Mouse (Mus musculus): Measurements from ENCODE around the gene Egfl7. TPM values are rescaled to one million over a fixed set of nuclear protein-coding genes. Genes with fewer than 3 reads are reported as not detected.
A peak's percentile ranks its signal among the peaks of the same experiment; 100 is the strongest.

Egfl7 gene
- polyA plus RNA-seq, 1 experiment from 2014 or later, result 50.2 TPM

DNA sequence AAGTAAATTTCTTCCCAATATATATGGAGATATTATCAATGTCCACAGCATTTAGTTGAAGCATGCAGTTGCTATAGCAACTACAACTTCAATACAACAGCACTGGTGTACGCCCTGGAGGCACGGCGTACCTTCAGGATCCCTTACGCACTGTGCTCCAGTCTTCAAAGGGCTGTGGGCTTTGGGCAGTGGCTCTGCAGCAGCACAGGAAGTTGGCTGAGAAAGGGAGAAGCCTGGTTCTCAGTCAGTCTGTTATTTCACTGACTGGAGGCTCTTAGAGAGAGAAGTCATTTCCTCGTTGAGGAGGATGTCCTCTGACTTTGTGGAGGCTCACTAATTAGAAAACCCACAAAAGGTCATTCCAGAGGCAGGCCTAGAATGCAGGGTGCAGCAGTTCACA lies 43.2 kb downstream of the Egfl7 start:
- no peak overlapping the region for H3K27ac ChIP-seq
- 69% methylated on average over 5 of the region's 5 CpGs for WGBS
- no peaks in the 10 kb centered on the region for H3K4me1 ChIP-seq
- H3K9me3 ChIP-seq (replicated peaks), result no peaks in the 10 kb centered on the region
- H3K4me2 ChIP-seq, result no peak overlapping the region
- no peak for ATAC-seq
- H3K4me3 ChIP-seq, result no peak overlapping the region
- no peaks in the 10 kb centered on the region for H3K27me3 ChIP-seq
- H3K9ac ChIP-seq, result no peak overlapping the region
- H3K36me3 ChIP-seq (ENCODE audit: poor library complexity, severe bottlenecking), result no peaks in the 10 kb centered on the region

DNA sequence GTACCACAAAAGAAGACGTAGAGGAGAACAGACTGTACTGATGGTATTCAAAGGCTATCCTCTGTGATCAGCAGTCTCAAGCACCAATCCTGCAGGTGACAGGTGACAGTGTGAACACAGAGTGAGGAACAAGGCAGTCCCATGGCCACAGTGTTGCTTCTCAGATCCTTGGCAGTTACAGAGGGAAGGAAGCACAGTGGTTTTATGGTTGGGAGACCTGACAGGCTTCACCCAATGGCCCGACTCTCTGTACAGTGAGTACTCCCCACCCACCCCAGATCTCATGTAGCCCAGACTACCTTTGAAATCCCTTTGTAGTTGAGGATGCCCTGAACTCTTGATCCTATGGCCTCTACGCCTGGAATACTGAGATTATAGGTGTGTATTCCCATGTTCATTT lies 45.6 kb downstream of the Egfl7 start:
- Histone ChIP-seq H3K36me3 (ENCODE audit: poor library complexity, severe bottlenecking) (no peaks in the 10 kb centered on the region), H3K27ac (no peak overlapping the region), H3K4me2 (no peak overlapping the region), H3K27me3 (no peaks in the 10 kb centered on the region), H3K9ac (no peak overlapping the region), H3K9me3 (replicated peaks) (no peaks in the 10 kb centered on the region), H3K4me3 (no peak overlapping the region), H3K4me1 (peaks cover 19% of the 10 kb centered on the region)
- no peak for ATAC-seq
- 88% methylated on average over 3 of the region's 3 CpGs for WGBS

DNA sequence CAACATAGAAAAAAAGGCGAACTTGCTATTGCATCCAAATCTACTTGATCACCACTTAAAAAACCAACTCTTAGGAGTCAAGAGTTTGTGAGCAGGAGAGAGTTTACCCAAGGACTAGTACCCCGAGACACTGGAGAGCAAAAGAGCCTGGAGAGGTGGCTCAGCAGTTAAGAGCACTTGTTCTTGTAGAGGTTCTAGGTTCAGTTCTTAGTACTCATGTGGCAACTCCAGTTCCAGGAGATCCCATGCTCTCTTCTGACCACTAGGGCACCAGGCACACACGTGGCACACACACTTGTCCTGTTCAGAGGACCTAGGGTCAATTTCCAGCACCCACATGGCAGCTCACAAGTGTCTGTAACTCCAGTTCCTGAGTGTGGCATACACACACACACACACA lies 46.3 kb downstream of the Egfl7 start:
- H3K4me1 ChIP-seq, result peaks cover 26% of the 10 kb centered on the region
- WGBS, result 70% methylated on average over 3 of the region's 3 CpGs
- ATAC-seq, result no peak
- H3K4me2 ChIP-seq, result no peak overlapping the region
- no peaks in the 10 kb centered on the region for H3K9me3 ChIP-seq (replicated peaks)
- H3K4me3 ChIP-seq, result no peak overlapping the region
- no peaks in the 10 kb centered on the region for H3K36me3 ChIP-seq (ENCODE audit: poor library complexity, severe bottlenecking)
- no peak overlapping the region for H3K9ac ChIP-seq
- no peak overlapping the region for H3K27ac ChIP-seq
- no peaks in the 10 kb centered on the region for H3K27me3 ChIP-seq

DNA sequence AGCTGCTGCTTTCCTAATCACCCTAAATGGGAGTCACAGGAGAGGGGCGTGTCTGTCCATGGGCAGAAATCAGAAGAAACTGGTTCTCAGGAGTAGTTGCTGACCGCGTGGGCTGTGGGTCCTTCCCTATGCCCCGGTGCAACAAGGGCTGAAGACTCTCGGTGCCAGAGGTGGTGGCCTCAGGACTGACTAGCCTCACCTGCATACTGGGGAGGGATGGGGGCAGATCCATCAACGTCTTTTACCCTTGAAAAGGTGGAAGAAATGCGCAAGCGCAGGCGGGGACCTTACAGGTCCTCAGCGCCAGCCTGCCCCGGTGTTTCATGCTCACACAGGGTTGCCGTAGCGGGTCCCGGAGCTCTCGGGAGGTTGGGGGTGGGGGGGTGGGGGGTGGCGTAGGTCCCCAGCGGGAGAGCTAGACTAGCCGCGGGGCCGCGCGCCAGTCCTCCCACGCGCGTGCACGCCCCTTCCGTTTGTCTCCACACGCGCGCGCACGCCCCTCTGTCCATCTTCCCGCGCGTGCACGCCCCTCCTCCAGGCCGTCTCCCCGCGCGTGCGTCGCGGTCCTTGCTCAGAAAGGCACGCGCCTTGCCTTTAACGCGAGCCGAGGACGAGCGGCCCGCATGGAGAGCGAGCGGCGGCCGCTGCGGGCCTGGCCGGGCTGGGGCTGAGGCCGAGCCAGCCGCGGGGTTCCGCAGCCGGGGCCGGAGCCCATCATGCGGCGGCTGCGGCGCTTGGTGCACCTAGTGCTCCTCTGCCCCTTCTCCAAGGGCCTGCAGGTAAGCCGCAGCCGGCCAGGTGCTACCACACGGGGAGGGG lies 48.3 kb downstream of the Egfl7 start, which contains the start of gene Fam69b:
Gene Fam69b, plus strand, starts transcription at position 537 of the 819 bp plus-strand sequence.
- H3K4me1 ChIP-seq, result peaks cover 43% of the 10 kb centered on the region
- WGBS, result under 1% methylated on average over 57 of the region's 70 CpGs
- peak within 1 kb of the TSS; percentile 86 for H3K4me2 ChIP-seq
- peak within 1 kb of the TSS; percentile 99 for H3K9ac ChIP-seq
- H3K27ac ChIP-seq, result peak within 1 kb of the TSS; percentile 82
- peak; percentile 83 for ATAC-seq
- H3K36me3 ChIP-seq (ENCODE audit: poor library complexity, severe bottlenecking), result peaks cover 4% of the 10 kb centered on the region; the same call in 1 of the 2 replicates
- H3K9me3 ChIP-seq (replicated peaks), result no peaks in the 10 kb centered on the region
- H3K4me3 ChIP-seq, result peak within 1 kb of the TSS; percentile 79
- no peaks in the 10 kb centered on the region for H3K27me3 ChIP-seq

DNA sequence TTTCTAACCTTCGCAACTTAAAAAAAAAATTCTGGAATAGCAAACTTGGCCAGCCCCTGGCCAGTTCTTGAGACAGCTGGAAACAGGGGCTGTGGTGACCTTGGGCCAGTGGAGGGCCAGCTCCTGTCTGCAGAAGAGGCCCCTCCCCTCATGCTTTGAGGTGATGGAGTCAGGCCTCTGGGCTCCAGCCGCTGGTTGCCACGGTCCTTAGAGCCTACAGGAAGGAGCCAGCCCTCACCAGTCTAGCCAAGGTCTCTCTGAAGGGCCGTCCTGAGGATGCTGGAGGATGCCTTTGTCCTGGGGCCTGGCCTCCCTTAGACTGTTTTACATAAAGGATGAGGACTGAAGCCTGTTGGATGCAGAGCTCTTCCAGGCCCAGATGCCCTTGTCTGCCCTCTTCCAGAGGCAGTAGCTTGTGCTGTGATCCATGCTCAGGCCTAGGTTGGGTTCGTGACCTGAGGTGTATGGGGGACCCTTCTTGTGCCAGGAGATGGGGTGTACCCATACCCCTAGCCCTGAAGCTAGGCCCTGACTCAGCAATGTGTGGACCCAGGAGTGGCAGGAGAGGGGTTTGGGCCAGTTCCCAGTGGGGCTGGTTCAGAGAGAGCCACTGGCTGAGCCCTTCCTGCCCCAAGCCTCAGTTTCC lies 49.1 kb downstream of the Egfl7 start:
- Histone ChIP-seq H3K4me3 (peak overlapping the region; percentile 79), H3K27ac (peak overlapping the region; percentile 82), H3K36me3 (ENCODE audit: poor library complexity, severe bottlenecking) (peaks cover 4% of the 10 kb centered on the region), H3K4me1 (peaks cover 43% of the 10 kb centered on the region), H3K27me3 (no peaks in the 10 kb centered on the region), H3K4me2 (peak overlapping the region; percentile 86), H3K9ac (peak overlapping the region; percentile 99), H3K9me3 (replicated peaks) (no peaks in the 10 kb centered on the region)
- WGBS, result 10% methylated on average over 5 of the region's 5 CpGs
- ATAC-seq, result peak; percentile 50

DNA sequence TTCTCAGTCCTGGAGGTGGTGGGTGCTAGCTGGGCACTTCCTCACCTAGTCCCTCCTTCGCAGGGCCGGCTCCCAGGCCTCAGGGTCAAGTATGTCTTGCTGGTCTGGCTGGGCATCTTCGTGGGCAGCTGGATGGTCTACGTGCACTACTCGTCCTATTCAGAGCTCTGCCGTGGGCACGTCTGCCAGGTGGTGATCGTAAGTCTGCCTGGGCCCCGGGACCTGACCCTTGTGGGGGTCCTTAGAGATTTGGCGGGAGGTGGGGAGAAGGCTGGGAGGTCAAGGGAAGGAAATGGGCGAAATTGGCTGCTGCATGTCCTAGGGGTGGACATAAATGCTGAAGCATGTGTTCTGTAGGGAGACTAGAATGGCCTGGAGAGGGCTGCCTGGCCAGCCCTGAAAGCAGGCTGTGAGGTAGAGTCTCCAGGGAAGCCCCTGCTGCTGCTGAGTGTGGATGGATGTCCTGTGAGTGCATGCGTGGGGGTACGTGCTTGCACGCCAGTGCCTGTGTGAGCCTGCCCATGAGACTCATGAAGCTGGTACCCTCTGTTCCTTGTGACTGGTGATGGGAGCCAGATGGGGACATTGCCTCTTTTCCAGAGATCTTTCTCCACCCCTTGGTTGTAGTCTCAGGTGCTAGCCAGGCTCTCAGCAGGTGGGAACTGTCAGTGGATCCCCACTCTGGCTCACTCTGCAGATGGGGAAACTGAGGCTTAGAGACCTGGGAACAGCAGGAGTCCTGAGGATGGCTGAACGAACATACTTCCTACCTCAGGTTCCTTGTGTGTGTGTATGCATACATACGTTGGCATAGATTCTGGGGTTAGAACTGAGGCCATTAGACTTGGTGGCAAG lies 53.0 kb downstream of the Egfl7 start:
- 0 out of 2 replicates have a peak overlapping the region, but pooled peaks have one; percentile 6 for H3K9ac ChIP-seq
- 92% methylated on average over 15 of the region's 16 CpGs for WGBS
- H3K4me1 ChIP-seq, result peaks cover 47% of the 10 kb centered on the region

DNA sequence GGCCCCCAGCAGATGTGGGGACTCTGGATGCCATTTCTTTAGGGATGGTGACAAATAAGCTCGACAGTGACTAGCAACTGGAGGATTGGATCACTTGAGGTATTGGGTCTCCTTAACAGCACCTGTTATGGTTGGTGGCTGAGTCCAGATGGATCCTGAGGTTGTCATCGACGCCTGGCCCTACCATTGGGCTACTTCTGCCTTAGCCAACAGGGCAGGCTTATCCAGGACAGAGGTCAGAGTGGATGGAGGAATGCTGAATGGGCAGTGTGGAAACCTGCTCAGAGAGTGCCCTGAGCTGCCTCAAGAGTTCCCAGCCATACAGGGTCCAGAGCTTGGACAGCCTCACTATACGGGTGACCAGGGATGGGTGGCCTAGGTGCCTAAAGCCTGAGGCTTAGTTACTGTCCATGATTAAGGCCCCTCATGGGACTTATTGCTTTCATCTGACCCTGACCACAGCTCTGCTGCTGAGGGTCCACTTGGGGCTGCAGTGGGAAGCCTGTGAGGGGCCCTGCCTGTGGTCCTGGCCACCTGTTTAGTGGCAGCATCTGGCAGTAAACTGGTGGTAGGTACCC lies 54.2 kb downstream of the Egfl7 start:
- Histone ChIP-seq H3K9me3 (replicated peaks) (no peaks in the 10 kb centered on the region), H3K27me3 (no peaks in the 10 kb centered on the region), H3K36me3 (ENCODE audit: poor library complexity, severe bottlenecking) (peaks cover 52% of the 10 kb centered on the region), H3K4me2 (no peak overlapping the region), H3K4me3 (no peak overlapping the region), H3K4me1 (peaks cover 54% of the 10 kb centered on the region), H3K27ac (no peak overlapping the region), H3K9ac (no peak overlapping the region; the same call in 1 of the 2 replicates)
- no peak for ATAC-seq
- WGBS, result 74% methylated on average over 4 of the region's 4 CpGs

More for the DNA sequence above, 53.0 kb downstream of the Egfl7 start:
- ATAC-seq, result no peak
- no peaks in the 10 kb centered on the region for H3K27me3 ChIP-seq
- H3K9me3 ChIP-seq (replicated peaks), result no peaks in the 10 kb centered on the region
- no peak overlapping the region for H3K4me2 ChIP-seq
- H3K4me3 ChIP-seq, result no peak overlapping the region
- no peak overlapping the region for H3K27ac ChIP-seq
- H3K36me3 ChIP-seq (ENCODE audit: poor library complexity, severe bottlenecking), result peaks cover 42% of the 10 kb centered on the region

DNA sequence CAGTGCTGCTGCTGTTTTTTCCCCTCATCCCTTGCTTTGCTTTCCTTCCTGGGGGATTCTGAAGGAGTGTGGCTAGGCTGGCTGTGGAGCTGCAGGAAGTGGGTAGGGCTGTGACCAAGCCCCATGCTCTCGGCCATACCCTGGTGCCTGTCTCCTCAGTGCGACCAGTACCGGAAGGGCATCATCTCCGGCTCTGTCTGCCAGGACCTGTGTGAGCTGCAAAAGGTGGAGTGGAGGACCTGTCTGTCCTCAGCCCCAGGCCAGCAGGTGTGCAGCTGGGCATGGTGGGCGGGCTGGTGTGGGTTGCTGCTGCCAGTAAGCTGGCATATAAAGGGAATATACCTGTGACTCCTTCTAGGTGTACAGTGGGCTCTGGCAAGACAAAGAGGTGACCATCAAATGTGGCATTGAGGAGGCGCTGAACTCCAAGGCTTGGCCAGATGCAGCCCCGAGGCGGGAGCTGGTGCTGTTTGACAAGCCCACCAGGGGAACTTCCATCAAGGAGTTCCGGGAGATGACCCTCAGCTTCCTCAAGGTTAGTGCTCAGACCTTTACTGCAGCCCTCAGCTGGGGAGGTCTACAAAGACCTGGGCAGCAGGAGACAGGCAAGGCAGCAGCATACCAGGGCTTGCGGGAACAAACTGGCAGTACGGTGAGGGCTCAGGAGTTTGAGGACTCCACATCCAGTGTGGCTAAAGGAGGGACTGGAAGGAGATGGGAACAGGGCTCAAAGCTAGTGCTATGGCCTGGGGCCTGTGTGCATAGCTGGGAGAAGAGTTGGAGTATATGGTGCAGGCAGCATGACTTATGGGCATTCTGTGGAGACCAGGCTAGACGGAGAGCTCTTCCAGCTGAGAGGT lies 55.0 kb downstream of the Egfl7 start:
- Histone ChIP-seq H3K27ac (no peak overlapping the region), H3K36me3 (ENCODE audit: poor library complexity, severe bottlenecking) (peaks cover 52% of the 10 kb centered on the region), H3K4me2 (no peak overlapping the region), H3K27me3 (no peaks in the 10 kb centered on the region), H3K4me3 (no peak overlapping the region), H3K4me1 (peaks cover 49% of the 10 kb centered on the region), H3K9me3 (replicated peaks) (no peaks in the 10 kb centered on the region), H3K9ac (no peak overlapping the region)
- no peak for ATAC-seq
- 68% methylated on average over 12 of the region's 12 CpGs for WGBS

DNA sequence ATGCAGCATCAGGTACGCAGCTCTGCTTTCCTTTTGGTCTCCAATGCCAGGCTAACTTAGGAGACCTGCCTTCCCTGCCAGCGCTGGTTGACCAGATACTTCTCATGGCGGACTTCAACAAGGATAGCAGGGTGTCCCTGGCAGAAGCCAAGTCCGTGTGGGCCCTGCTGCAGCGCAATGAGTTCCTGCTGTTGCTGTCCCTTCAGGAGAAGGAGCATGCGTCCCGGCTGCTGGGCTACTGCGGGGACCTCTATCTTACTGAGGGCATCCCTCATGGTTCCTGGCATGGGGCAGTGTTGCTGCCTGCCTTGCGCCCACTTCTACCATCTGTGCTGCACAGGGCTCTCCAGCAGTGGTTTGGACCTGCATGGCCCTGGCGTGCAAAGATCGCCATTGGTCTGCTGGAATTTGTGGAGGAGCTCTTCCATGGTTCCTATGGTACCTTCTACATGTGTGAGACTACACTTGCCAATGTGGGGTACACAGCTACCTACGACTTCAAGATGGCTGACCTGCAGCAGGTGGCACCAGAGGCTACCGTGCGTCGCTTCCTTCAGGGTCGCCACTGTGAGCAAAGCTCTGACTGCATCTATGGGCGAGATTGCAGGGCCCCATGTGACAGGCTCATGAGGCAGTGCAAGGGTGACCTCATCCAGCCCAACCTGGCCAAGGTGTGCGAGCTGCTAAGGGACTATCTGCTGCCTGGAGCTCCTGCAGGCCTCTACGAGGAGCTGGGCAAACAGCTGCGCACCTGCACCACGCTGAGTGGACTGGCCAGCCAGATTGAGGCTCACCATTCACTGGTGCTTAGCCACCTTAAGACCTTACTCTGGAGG lies 55.9 kb downstream of the Egfl7 start:
- Histone ChIP-seq H3K27ac (no peak overlapping the region), H3K4me3 (no peak overlapping the region), H3K27me3 (no peaks in the 10 kb centered on the region), H3K4me2 (no peak overlapping the region), H3K36me3 (ENCODE audit: poor library complexity, severe bottlenecking) (peaks cover 52% of the 10 kb centered on the region), H3K9ac (no peak overlapping the region; the same call in 1 of the 2 replicates), H3K4me1 (peaks cover 40% of the 10 kb centered on the region), H3K9me3 (replicated peaks) (no peaks in the 10 kb centered on the region)
- 71% methylated on average over 21 of the region's 21 CpGs for WGBS
- no peak for ATAC-seq

DNA sequence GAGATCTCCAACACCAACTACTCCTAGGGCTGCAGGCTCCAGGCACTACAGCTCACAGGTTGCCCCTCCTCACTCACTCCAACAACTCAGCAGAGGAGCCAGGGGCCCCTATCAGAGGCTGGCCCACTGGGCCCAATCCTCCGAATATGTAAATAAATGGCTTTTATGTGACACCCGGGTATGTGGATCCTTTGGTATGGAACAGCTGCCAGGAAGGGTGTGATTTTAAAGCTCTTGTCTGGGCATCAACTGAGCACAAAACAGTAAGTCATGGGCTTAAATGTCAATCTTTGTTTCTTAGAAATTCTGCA lies 56.5 kb downstream of the Egfl7 start:
- WGBS, result 46% methylated on average over 2 of the region's 2 CpGs
- H3K27ac ChIP-seq, result no peak overlapping the region

More for the DNA sequence above, 56.5 kb downstream of the Egfl7 start:
- H3K4me2 ChIP-seq, result no peak overlapping the region
- H3K36me3 ChIP-seq (ENCODE audit: poor library complexity, severe bottlenecking), result peaks cover 52% of the 10 kb centered on the region
- no peaks in the 10 kb centered on the region for H3K27me3 ChIP-seq
- no peak for ATAC-seq
- H3K9ac ChIP-seq, result no peak overlapping the region
- no peak overlapping the region for H3K4me3 ChIP-seq
- H3K4me1 ChIP-seq, result peaks cover 35% of the 10 kb centered on the region
- no peaks in the 10 kb centered on the region for H3K9me3 ChIP-seq (replicated peaks)
